Mouse (Mus musculus) hindbrain, postnatal 0 days (tissue): ENCODE measurements around the gene Rgs17. TPM values are rescaled to one million over a fixed set of nuclear protein-coding genes. Genes with fewer than 3 reads are reported as not detected.

Experiments
- ATAC-seq: fragments of 200-750 bp; cut with Nextera tagmentation; 2 replicates; pipeline ENCODE4 v1.8.0; 2017; ENCODE audit warnings: mild to moderate bottlenecking, moderate TSS enrichment, moderate library complexity
- DNase-seq: peaks from one replicate; pipeline ENCODE4 v3.0.0-alpha.2; 2015; ENCODE audit warnings: low spot score
- H3K27ac ChIP-seq: fragments of 300-500 bp; sonication (generic); 2 replicates; pipeline ENCODE4 v1.5.1; 2014; ENCODE audit warnings: mild to moderate bottlenecking
- H3K27me3 ChIP-seq: fragments of 300-500 bp; sonication (generic); 2 replicates; pipeline ENCODE4 v1.6.1; 2014; ENCODE audit warnings: low read length, mixed read lengths; ENCODE audit not compliant: insufficient read depth
- H3K36me3 ChIP-seq: fragments of 300-500 bp; sonication (generic); 2 replicates; pipeline ENCODE4 v1.6.1; 2014; ENCODE audit warnings: low read length, mixed read lengths; ENCODE audit not compliant: insufficient read depth
- H3K4me1 ChIP-seq: fragments of 300-500 bp; sonication (generic); 2 replicates; pipeline ENCODE4 v1.6.1; 2014; ENCODE audit warnings: antibody characterized with exemption, low read length, mixed read lengths; ENCODE audit not compliant: insufficient read depth
- H3K4me2 ChIP-seq: fragments of 300-500 bp; sonication (generic); 2 replicates; pipeline ENCODE4 v1.6.1; 2014; ENCODE audit warnings: low read depth, mild to moderate bottlenecking, low read length, moderate library complexity, mixed read lengths
- H3K4me3 ChIP-seq: fragments of 300-500 bp; sonication (generic); 2 replicates; pipeline ENCODE4 v1.5.1; 2014; ENCODE audit warnings: low read length
- H3K9ac ChIP-seq: fragments of 300-500 bp; sonication (generic); replicated peaks from 2 replicates; pipeline ENCODE4 v1.6.1; 2014; ENCODE audit warnings: mild to moderate bottlenecking, low read length, moderate library complexity, mixed read lengths
- H3K9me3 ChIP-seq: fragments of 300-500 bp; sonication (generic); 2 replicates; pipeline ENCODE4 v1.6.1; 2016; ENCODE audit warnings: low read length, mixed read lengths
- CTCF ChIP-seq: IDR thresholded peaks from 2 replicates; pipeline ENCODE4 v1.5.1; 2016; ENCODE audit warnings: antibody characterized with exemption, control low read depth, low read depth
- WGBS: fragments of 180-500 bp; shearing (Covaris S2); extraction: QIAGEN DNeasy Blood & Tissue Kit; methylation state at CpG from one replicate; pipeline ENCODE4 v1.1.7; 2014; 5-methylcytosine and 5-hydroxymethylcytosine counted together
- polyA plus RNA-seq: library from polyadenylated mRNA; unstranded; fragments of >200 nt; fragmentation: Nextera tagmentation; extraction: Ambion mirVana; gene quantifications from 2 replicates; pipeline ENCODE4 v1.2.1, GENCODE M21; 2015
- total RNA-seq: library from RNA; depleted of rRNA; stranded (reverse); fragments of >200 nt; gene quantifications from 2 replicates; pipeline ENCODE4 v1.2.3, GENCODE M21; 2014

Gene Rgs17
- total and polyA plus RNA-seq, 2 experiments from 2014 or later = 34.4 to 53.0 TPM

DNA sequence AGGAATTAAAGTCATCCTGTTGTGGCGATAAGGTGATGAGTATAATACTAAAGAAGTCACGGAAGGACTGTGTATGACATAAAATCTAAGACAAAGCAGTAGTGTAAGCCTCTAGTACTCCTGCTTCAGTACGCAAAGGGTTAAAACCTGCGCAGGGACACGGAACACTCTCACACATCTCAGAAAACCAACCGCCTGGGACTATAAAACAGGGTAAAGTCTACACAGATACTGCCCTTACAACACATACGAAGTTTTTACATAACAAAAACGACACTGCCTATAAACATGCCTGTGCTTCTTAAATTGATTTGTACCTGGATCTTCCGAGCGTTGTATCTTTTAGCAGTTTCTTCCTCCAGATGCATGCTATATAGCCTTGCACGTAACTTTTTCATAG, 108.5 kb downstream of the Rgs17 start:
- Histone ChIP-seq H3K36me3 (peaks cover 41% of the 10 kb centered on the region), H3K4me2 (no peak overlapping the region), H3K27ac (no peak overlapping the region), H3K27me3 (no peaks in the 10 kb centered on the region), H3K4me1 (no peaks in the 10 kb centered on the region), H3K9ac (no peak overlapping the region), H3K4me3 (no peak overlapping the region), H3K9me3 (no peaks in the 10 kb centered on the region)
- DNase-seq (no peak), ATAC-seq (no peak)
- 91% methylated on average over 11 of the region's 11 CpGs for WGBS
- no peak for TF ChIP-seq CTCF

DNA sequence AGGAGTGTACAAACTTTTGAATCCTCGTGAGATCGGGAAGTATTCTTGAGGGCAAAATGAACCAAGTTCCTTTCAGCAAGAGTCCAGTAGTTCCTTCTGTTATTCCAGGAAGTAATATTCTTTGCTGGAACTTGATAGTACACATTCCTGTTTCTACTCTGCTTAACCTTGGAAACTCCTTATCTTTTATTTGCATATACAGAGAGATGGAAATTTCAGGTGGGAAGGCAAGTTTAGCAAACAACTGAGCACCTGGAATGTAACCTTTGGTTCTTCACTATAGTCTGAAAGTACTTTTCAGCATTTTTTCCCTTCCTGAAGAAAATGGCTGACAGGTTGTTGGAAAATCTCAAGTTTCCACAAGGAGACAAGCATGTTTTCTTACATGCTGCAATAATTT, 114.5 kb downstream of the Rgs17 start:
- Histone ChIP-seq H3K4me1 (peaks cover 10% of the 10 kb centered on the region; the same call in 1 of the 2 replicates), H3K27ac (no peak overlapping the region), H3K4me2 (no peak overlapping the region), H3K4me3 (no peak overlapping the region), H3K9ac (no peak overlapping the region), H3K27me3 (no peaks in the 10 kb centered on the region), H3K36me3 (peaks cover 6% of the 10 kb centered on the region), H3K9me3 (no peaks in the 10 kb centered on the region)
- TF ChIP-seq CTCF = no peak
- no peak for DNase-seq
- WGBS = 83% methylated on average over 2 of the region's 2 CpGs
- ATAC-seq = no peak

- TF ChIP-seq CTCF = no peak
- no peak overlapping the region for H3K4me2 ChIP-seq
- WGBS = 78% methylated on average over 4 of the region's 4 CpGs
- no peaks in the 10 kb centered on the region for H3K36me3 ChIP-seq
- H3K9me3 ChIP-seq = no peaks in the 10 kb centered on the region
- no peaks in the 10 kb centered on the region for H3K27me3 ChIP-seq
- DNase-seq (no peak), ATAC-seq (no peak)
- no peak overlapping the region for H3K9ac ChIP-seq
- no peak overlapping the region for H3K27ac ChIP-seq
- no peak overlapping the region for H3K4me3 ChIP-seq
- H3K4me1 ChIP-seq = peaks cover 12% of the 10 kb centered on the region; the same call in 1 of the 2 replicates
These were observed 115.2 kb downstream of the Rgs17 start for GRCm38 (mm10) chr10:5806996-5807395.

DNA sequence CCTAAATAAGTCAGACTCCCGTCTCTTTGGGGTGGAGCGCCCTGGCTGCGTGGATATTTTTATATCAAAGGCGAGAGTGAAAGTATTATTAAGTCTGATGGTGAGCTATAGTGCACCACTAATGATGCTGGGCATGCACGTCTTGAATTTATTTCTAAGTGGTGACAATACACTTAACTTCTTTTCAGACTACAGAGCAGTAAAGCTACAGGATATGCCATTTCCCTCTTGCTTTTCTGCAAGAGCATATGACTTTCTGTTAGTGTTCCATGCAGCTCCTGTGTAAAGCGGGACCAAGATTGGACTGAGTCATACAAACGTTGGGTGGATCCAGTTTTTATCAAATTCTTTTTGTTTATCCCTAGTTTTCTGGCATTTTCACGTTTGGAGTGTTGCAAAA, 115.8 kb downstream of the Rgs17 start:
- DNase-seq = peak; percentile 8
- no peak for ATAC-seq
- Histone ChIP-seq H3K4me2 (peak overlapping the region; percentile 100), H3K36me3 (no peaks in the 10 kb centered on the region), H3K9me3 (no peaks in the 10 kb centered on the region), H3K27ac (peak overlapping the region; percentile 86), H3K27me3 (no peaks in the 10 kb centered on the region), H3K9ac (peak overlapping the region; percentile 43), H3K4me1 (peaks cover 12% of the 10 kb centered on the region; the same call in 1 of the 2 replicates), H3K4me3 (peak overlapping the region; percentile 70)
- WGBS = 15% methylated on average over 8 of the region's 8 CpGs
- no peak for TF ChIP-seq CTCF

GRCm38 (mm10) chr10:5805731-5806307, 116.4 kb downstream of the Rgs17 start:
- DNase-seq (peak; percentile 99), ATAC-seq (peak; percentile 96)
- no peaks in the 10 kb centered on the region for H3K27me3 ChIP-seq
- H3K4me3 ChIP-seq = peak overlapping the region; percentile 70
- peaks cover 12% of the 10 kb centered on the region; the same call in 1 of the 2 replicates for H3K4me1 ChIP-seq
- peak overlapping the region; percentile 86 for H3K27ac ChIP-seq
- no peak for TF ChIP-seq CTCF
- H3K9ac ChIP-seq = peak overlapping the region; percentile 48
- H3K4me2 ChIP-seq = peak overlapping the region; percentile 100
- no peaks in the 10 kb centered on the region for H3K9me3 ChIP-seq
- H3K36me3 ChIP-seq = peaks cover 5% of the 10 kb centered on the region; the same call in 1 of the 2 replicates
- under 1% methylated on average over 43 of the region's 43 CpGs for WGBS

DNA sequence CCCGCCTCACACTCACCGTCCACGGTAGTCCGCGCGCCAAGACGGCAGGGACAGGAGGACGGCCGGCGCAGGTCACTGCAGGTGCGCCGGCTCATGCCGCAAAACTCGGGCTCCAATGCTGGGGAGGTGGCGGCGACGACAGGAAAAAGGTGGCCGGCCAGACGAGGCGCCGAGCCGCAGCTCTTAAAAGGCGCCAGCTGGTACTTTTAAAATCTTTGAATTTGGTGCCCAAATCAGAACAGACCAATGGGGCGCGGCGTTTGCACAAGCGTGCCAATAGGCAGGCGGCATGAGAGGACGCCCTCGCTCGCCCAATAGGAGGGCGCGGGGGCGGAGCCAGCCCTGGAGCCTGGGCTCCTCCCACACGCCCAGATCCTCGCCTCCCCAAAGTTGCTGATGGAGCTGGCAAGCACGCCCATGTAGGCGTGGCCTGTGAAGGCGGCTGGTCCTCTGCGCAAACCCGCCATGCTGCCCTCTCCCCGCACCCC, 116.9 kb downstream of the Rgs17 start, which contains the start of gene Fbxo5:
Gene Fbxo5 (minus strand): TSS at position 358 of the 488 bp plus-strand sequence.
- peak within 1 kb of the TSS; percentile 100 for H3K4me2 ChIP-seq
- under 1% methylated on average over 38 of the region's 42 CpGs for WGBS
- DNase-seq (peak; percentile 100), ATAC-seq (peak; percentile 98)
- peaks cover 8% of the 10 kb centered on the region; the same call in 1 of the 2 replicates for H3K36me3 ChIP-seq
- peaks cover 12% of the 10 kb centered on the region; the same call in 1 of the 2 replicates for H3K4me1 ChIP-seq
- peak within 1 kb of the TSS; percentile 70 for H3K4me3 ChIP-seq
- no peaks in the 10 kb centered on the region for H3K27me3 ChIP-seq
- H3K9ac ChIP-seq = peak within 1 kb of the TSS; percentile 51
- H3K27ac ChIP-seq = peak within 1 kb of the TSS; percentile 86
- H3K9me3 ChIP-seq = no peaks in the 10 kb centered on the region
- TF ChIP-seq CTCF = no peak

- ATAC-seq (peak; percentile 5), DNase-seq (no peak)
- Histone ChIP-seq H3K9me3 (no peaks in the 10 kb centered on the region), H3K4me1 (peaks cover 12% of the 10 kb centered on the region; the same call in 1 of the 2 replicates), H3K36me3 (peaks cover 14% of the 10 kb centered on the region; the same call in 1 of the 2 replicates), H3K27me3 (no peaks in the 10 kb centered on the region), H3K4me2 (peak overlapping the region; percentile 100), H3K9ac (peak overlapping the region; percentile 51), H3K27ac (no peak overlapping the region), H3K4me3 (peak overlapping the region; percentile 70)
- TF ChIP-seq CTCF = no peak
- WGBS = 1% methylated on average over 24 of the region's 24 CpGs
These were observed 117.5 kb downstream of the Rgs17 start for GRCm38 (mm10) chr10:5804691-5805156.
